Mouse (Mus musculus) retina, embryonic 14.5 days (tissue): Measurements from ENCODE around the gene Ube2e1.

Experiments
- DNase-seq: peaks from one replicate; pipeline ENCODE4 v3.0.0-alpha.2; 2015; ENCODE audit warnings: low spot score

The Ube2e1 gene

GRCm38 (mm10) chr14:18331693-18332131 lies at the start of gene Ube2e1:
Gene Ube2e1 (minus strand): TSS chr14:18331859.
- peak; percentile 80 for DNase-seq

DNA sequence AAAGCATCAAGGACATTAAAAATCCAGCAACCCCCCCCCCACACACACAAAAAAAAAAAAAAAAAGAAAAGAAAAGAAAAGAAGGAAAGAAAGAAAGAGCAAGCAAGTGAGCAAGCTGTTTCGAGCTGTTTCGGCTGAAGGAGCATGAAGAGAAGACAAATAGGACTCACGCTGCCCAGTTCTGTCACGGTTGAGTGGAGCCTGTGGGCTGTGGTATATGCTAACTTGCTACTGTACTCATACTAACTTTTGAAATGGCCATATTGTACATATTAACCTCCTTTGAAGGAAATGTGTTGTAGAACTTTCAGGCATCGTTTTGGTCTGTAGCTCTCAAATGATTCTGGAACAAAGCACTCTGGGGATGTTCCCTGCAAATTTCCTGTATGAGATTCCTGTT lies 48.2 kb upstream of the Ube2e1 start:
- DNase-seq: no peak

DNA sequence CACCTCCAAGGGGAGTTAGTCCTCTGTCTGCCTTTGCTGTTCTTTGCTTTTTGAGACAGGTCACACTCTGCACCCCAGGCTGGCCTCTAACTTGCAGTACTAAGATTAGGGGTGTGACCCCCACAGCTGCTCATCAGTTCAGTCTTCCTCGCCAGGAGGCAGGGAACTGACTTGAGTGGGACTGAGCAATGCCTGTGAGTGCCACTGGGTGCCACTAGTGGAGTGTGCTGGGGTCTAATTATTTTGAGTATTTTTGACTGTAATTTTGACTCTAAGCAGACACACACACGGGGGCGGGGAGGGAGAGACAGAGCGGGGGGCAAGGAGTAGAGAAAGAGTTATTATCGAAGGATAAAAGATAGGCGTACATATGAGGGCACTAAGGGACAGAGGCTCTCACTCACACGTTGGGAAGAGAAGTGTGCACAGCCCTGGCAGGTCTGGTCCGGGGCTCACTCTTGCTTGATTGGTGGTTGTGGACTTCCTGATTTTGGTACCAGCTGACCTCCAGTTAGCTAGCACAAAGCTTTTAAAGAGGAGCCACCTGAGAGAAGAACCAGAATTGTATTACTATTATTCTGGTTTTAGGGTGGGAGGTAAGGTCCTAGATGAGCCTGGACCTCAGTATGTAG lies 46.4 kb upstream of the Ube2e1 start:
- peak; percentile 26 for DNase-seq

DNA sequence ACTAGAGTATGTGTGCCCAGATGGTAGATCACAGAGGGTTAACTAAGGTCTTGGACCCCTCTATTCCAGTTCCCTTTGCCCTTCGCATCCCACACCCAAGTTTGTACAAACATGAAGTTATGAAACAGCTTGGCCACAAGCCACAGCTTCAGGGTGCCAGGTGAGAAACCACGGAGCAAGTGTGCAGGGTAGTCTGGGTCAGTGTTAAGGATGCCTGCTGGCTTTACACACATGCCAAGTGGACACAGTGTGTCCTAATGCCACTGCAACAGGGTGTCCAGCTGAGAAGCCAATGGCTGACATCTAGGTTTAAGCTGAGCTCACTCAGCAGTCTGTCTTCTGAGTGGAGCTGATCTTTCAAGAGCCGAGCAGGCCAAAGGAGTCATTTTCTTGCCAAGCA lies 44.5 kb upstream of the Ube2e1 start:
- DNase-seq: no peak

- peak; percentile 66 for DNase-seq
Observed at GRCm38 (mm10) chr14:18373758-18374405, 42.2 kb upstream of the Ube2e1 start.

- no peak for DNase-seq
Observed at GRCm38 (mm10) chr14:18372761-18373610, 41.3 kb upstream of the Ube2e1 start.

DNA sequence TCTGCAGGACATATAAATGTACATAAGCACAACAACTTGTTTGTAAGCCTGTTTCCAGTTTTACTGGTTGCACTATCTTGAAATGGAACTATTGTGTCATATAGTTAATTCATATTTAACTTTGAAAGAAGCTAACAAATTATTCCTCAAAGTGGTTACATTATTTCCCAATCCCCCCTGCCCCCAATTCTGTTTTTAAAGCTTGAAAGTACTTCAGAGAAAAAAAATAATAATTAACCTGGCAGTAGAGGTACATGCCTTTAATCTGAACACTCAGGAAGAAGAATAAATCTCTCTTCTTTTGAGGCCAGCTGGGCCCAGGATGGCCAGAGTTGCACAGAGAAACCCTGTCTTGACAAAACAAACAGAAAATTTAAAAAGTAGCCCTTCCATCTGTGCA lies 37.4 kb upstream of the Ube2e1 start:
- no peak for DNase-seq

DNA sequence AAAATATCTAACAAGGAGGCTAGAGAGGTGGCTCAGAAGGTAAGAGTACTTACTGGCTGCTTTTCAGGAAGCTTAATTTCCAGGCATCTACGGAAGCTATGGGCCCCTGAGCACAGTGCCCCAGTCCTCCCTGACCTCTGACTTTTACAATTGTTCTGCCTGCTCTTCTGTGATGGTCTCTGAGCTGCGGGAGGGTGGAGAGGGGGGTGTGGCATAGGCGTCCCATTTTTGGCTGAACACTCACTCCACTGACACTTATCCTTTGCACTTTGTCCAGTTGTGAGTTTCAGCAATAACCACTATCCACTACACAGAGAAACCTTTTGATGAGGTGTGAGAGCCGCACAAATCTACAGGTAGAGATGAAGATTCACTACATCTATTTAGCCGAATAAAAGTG lies 35.4 kb upstream of the Ube2e1 start:
- DNase-seq: no peak

DNA sequence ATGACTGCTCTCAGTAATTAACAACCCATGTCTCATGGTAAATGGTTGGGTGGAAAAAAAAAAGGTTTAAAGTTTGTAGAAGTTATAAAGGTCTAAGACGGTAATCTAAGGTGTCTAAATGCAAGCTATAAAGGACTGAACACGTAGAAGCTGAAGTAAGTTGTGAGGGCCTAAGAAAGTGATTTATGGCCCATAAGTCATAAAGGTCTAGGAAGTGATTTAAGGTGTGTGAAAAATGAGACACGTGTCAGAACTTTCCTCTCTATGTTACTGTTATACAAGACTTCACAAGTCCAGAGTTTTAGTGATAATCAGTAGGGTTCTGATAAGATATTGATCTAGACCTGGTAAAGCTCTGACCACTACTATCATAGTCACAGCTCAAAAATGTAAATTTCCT lies 32.7 kb upstream of the Ube2e1 start:
- DNase-seq: no peak

DNA sequence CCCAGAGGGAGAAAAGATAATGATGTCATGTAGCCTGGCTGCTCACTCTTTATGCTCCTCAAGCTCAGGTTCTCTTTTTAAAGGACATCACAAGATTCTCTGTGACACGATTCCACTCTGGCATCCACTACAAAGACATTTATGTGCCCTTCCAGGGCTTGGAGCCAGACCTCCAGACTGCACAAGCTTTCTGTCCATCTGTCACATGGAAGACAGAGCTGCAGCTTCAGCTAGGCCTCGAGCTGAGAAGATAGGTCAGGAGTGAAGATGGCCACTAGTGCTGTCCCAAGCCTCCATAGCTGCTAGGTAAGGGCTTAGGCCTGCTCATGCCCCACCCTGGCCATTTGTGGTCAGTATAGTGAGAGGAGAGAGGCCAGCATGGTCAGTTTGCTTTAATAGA lies 24.8 kb upstream of the Ube2e1 start:
- no peak for DNase-seq

DNA sequence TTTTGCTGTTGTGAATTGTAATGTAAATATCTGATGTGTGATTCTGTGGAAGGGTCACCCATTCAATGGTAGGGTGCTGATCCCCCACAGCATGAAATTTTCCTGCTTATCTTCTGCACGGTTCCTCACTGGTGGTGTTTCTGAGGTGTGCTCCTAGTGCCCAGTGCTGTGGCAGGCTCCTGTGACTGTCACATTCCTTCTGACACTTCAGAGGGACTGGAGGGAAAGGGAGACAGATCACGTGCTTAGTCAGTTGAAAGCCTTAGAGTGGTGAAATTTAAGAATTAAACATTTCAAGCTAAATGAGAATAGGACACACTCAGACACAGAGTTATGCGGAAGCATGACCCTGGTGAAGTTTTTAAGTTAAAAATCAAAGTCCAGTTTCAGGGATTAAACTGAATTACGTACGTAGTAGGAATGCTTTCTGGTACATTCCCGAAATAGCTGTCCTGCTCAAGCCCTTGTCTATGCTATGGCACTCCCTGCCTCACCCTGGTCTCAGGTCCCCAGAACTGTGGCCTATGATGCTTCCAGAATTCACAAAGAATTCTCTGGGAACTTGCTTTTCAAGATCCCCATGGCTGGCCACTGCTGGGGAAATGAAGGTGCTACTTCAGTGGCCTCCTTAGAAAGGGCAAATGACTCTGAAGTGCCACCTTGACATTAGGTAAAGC lies 24.0 kb upstream of the Ube2e1 start:
- DNase-seq: no peak

DNA sequence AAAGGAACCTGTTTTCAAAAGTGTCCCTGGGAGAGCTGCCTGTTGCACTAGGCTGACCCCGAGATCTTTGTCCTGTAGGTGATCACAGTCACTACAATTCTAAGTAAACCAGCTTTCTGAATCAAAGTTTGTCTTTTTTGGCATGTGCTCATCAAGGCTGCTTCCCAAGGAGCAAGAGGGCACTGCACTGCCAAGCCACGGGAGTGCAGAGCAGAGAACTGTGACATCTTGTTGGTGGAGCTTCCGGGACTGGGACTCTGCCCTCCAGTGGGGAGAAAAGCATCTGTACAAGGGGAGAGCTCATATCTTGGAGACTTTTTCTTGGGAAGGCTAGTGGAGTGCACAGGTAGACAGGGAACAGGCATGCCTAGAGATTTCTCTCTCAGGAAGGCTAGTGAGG lies 21.9 kb upstream of the Ube2e1 start:
- DNase-seq: no peak

DNA sequence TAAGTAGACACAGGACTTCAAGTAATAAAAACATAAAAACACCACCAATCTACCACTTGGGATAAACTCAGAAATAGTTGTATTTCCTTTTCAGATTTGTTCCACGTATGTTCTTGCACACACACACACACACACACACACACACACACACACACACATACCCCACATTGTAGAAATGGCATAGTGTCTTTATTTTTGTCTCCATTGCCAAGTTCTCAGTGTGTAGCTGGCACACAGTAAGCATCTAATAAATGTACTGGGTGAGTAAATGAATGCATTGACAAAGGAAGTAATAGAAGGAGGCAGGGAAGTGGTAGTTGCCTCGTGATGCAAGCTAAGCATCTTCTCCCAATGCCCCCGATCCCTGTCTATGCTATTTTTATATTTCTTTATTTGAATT lies 21.3 kb upstream of the Ube2e1 start:
- no peak for DNase-seq

DNA sequence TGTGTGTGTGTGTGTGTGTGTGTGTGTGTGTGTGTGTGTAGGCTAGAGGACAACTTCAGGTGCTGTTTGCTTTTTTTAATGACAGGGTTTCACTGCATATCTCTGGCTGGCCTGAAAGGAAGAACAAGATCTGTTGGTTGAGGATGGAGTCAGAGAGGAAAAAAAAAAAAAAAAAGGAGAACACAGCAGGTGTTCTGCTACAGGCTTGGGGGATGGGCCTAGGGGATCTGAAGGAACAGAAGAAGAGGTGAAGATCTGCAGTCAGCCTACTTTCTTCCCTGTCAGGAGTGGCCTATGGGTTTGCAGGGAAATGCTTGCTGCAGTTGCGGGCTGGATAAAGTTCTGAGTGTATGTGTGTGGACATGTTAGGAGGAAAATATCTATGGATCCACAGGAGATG lies 19.0 kb upstream of the Ube2e1 start:
- no peak for DNase-seq

DNA sequence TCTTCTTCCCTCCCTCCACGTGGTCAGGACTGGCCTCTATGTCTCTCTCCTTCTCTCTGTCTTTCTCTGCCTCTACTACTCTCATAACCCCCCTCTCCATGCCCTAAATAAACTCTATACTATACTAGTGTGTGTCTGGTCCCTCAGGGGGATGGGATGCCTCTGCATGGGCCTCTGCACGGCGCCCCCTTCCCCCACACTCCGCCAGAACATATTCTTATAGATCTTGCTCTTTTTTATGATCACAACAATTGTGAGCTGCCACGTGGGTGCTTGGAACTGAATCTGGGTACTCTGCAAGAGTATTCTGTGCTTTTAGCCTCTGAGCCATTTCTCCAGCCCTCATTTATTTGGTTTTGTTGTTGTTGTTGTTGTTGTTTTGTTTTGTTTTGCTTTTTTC lies 18.2 kb upstream of the Ube2e1 start:
- no peak for DNase-seq

DNA sequence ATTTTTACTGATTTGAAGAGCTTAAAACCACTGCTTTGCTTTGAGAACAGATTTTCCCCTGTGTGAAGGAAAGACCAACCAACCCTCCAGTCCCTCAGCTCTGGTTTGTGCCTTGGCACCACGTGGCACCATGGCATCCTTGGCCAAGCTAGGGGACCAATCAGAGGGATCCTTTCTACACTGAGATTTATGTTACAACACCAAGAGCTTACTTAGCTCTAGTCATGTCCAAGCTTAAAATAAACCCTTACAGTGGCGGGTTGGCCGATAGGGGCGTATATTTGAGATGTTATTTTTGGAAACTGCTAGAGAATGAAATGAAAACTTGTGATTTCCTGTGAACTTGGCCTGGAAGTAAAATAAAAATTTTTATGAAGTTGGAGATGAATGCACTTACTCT lies 11.9 kb upstream of the Ube2e1 start:
- DNase-seq: no peak

DNA sequence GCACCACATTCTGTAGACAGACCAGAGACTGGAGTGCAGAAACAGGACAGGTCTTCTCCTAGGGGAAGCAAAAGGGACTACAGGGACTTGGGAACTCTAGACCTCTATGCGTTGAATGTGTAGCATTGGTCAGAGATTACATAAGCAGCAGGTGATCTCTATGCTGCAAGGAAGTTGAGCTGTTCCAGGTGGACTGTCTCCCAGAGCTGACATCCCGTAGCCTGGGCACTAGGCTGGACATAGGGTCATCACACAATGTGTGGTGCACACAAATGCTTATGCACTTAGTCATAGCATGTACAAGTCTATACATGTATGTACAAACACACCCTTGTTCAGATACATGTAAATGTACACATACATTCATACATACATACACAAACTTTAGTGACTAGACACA lies 11.1 kb upstream of the Ube2e1 start:
- DNase-seq: no peak

- DNase-seq: no peak
Observed at GRCm38 (mm10) chr14:18341088-18341487, 9.4 kb upstream of the Ube2e1 start.

DNA sequence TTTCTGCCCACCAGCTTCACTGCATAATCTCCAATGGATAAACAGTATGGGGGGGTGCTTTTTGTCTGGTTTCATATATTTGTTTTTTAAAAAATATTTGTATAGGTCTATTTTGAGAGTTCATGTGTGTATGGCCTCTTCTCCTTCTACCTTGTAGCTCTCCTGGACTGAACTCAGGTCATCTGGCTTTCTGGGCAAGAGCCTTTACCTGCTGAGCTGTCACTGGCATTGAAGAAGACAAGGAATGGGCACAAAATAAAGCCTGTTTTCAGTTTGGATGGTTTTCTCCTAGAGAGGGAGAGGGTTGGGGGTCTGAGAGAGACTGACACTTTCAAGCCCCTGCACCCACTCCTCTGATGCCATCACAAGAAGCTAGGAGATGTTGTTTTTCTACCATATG lies 4.4 kb upstream of the Ube2e1 start:
- DNase-seq: no peak

- peak; percentile 55 for DNase-seq
Observed at GRCm38 (mm10) chr14:18330789-18331692, 618 bp downstream of the Ube2e1 start.

- peak; percentile 68 for DNase-seq
Observed at GRCm38 (mm10) chr14:18326968-18327672, 4.5 kb downstream of the Ube2e1 start.
